Mouse (Mus musculus): ENCODE measurements around the gene Hmgcl. TPM values are rescaled to one million over a fixed set of nuclear protein-coding genes. Genes with fewer than 3 reads are reported as not detected.
A peak's percentile ranks its signal among the peaks of the same experiment; 100 is the strongest.
"Not testable (repeated sequence)": the region's sequence is repeated elsewhere in the genome, so short reads cannot be mapped to it uniquely, and the experiment has no call there.

Hmgcl gene
- polyA plus RNA-seq, 1 experiment from 2014 or later, result 64.3 TPM

DNA sequence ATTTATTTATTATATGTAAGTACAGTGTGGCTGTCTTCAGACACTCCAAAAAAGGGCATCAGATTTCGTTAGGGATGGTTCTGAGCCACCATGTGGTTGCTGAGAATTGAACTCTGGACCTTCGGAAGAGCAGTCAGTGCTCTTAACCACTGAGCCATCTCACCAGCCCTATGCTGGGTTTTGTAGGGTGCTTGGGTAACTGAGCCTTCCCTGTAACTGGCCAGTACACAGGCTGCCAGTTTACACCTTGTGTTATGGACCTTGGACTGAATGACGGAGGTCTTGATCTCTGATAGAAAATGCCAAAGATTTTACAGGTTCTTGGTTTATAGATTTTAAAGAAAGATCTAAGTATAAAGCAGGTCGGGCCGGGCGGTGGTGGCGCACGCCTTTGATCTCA, 16.0 kb upstream of the Hmgcl start:
- H3K4me3 ChIP-seq, result no peak overlapping the region
- DNase-seq (ENCODE audit: low spot score), result no peak
- H3K4me1 ChIP-seq, result peaks cover 4% of the 10 kb centered on the region
- H3K27ac ChIP-seq (replicated peaks), result no peak overlapping the region
- no peaks in the 10 kb centered on the region for H3K27me3 ChIP-seq (replicated peaks; ENCODE audit: low read depth, poor library complexity, severe bottlenecking)
- 93% methylated on average over 8 of the region's 8 CpGs for WGBS
- no peaks in the 10 kb centered on the region for H3K9me3 ChIP-seq
- peaks cover 51% of the 10 kb centered on the region for H3K36me3 ChIP-seq (replicated peaks)

GRCm38 (mm10) chr4:135931832-135932231, 14.4 kb upstream of the Hmgcl start:
- H3K27ac ChIP-seq (replicated peaks), result no peak overlapping the region
- DNase-seq (ENCODE audit: low spot score), result peak; percentile 32
- H3K9me3 ChIP-seq, result no peaks in the 10 kb centered on the region
- no peaks in the 10 kb centered on the region for H3K27me3 ChIP-seq (replicated peaks; ENCODE audit: low read depth, poor library complexity, severe bottlenecking)
- WGBS, result 68% methylated on average over 5 of the region's 5 CpGs
- peaks cover 7% of the 10 kb centered on the region for H3K4me1 ChIP-seq
- no peak overlapping the region for H3K4me3 ChIP-seq
- peaks cover 38% of the 10 kb centered on the region for H3K36me3 ChIP-seq (replicated peaks)

DNA sequence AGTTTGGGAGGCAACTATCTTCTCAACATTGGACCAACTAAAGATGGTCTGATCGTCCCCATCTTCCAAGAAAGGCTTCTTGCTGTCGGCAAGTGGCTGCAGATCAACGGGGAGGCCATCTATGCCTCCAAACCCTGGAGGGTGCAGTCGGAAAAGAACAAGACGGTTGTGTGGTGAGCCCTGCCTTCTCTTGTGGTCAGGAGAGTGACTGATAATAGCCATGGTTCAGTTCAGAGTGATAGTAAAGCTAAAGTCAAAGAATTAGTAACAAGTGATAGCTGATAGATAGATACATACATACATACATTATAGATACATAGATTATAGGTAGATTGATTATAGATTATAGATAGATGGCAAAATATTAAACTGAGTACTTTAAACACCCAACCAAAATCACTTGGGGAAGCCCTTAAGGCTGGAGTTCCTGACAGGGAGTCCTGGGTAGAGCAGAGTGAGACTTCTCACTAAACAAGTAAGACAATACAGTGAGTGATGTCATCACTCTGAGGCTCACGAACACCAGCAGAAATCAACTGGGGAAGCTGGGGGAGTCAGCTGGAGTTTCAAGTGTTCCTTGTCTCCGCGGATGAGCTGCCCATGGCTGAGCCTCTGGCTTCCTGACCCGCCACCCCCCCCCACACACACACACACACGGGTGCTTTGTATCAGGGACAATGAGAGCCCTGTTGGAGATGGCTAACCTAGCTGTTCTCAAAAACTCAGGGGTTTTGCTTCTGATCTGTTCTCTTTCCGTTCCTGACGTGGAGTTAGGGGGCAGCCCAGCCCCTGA, 11.3 kb upstream of the Hmgcl start:
- DNase-seq (ENCODE audit: low spot score), result peak; percentile 40
- H3K27me3 ChIP-seq (replicated peaks; ENCODE audit: low read depth, poor library complexity, severe bottlenecking), result no peaks in the 10 kb centered on the region
- 44% methylated on average over 12 of the region's 12 CpGs for WGBS
- H3K9me3 ChIP-seq, result no peaks in the 10 kb centered on the region
- 0 out of 2 replicates have a peak overlapping the region, but pooled peaks have one; percentile 0 for H3K4me3 ChIP-seq
- peaks cover 56% of the 10 kb centered on the region for H3K36me3 ChIP-seq (replicated peaks)
- H3K4me1 ChIP-seq, result peaks cover 7% of the 10 kb centered on the region
- peak overlapping the region; percentile 41 for H3K27ac ChIP-seq (replicated peaks)

GRCm38 (mm10) chr4:135935502-135935901, 10.7 kb upstream of the Hmgcl start:
- H3K4me3 ChIP-seq, result 0 out of 2 replicates have a peak overlapping the region, but pooled peaks have one; percentile 0
- no peak for DNase-seq (ENCODE audit: low spot score)
- WGBS, result 61% methylated on average over 5 of the region's 5 CpGs
- H3K9me3 ChIP-seq, result no peaks in the 10 kb centered on the region
- H3K27ac ChIP-seq (replicated peaks), result peak overlapping the region; percentile 41
- H3K36me3 ChIP-seq (replicated peaks), result peaks cover 58% of the 10 kb centered on the region
- H3K27me3 ChIP-seq (replicated peaks; ENCODE audit: low read depth, poor library complexity, severe bottlenecking), result no peaks in the 10 kb centered on the region
- peaks cover 7% of the 10 kb centered on the region for H3K4me1 ChIP-seq

GRCm38 (mm10) chr4:135938858-135939257, 7.4 kb upstream of the Hmgcl start:
- H3K27ac ChIP-seq (replicated peaks), result no peak overlapping the region
- no peak overlapping the region for H3K4me3 ChIP-seq
- H3K27me3 ChIP-seq (replicated peaks; ENCODE audit: low read depth, poor library complexity, severe bottlenecking), result no peaks in the 10 kb centered on the region
- peaks cover 7% of the 10 kb centered on the region for H3K4me1 ChIP-seq
- 81% methylated on average over 7 of the region's 7 CpGs for WGBS
- no peaks in the 10 kb centered on the region for H3K9me3 ChIP-seq
- no peak for DNase-seq (ENCODE audit: low spot score)
- H3K36me3 ChIP-seq (replicated peaks), result peaks cover 43% of the 10 kb centered on the region

- H3K27ac ChIP-seq (replicated peaks); H3K4me1 ChIP-seq; DNase-seq (ENCODE audit: low spot score); H3K4me3 ChIP-seq; H3K27me3 ChIP-seq (replicated peaks; ENCODE audit: low read depth, poor library complexity, severe bottlenecking); H3K9me3 ChIP-seq: not testable (repeated sequence)
- peaks cover 33% of the 10 kb centered on the region for H3K36me3 ChIP-seq (replicated peaks)
- WGBS, result 82% methylated on average over 8 of the region's 8 CpGs
Measured at GRCm38 (mm10) chr4:135941026-135941425, 5.2 kb upstream of the Hmgcl start.

DNA sequence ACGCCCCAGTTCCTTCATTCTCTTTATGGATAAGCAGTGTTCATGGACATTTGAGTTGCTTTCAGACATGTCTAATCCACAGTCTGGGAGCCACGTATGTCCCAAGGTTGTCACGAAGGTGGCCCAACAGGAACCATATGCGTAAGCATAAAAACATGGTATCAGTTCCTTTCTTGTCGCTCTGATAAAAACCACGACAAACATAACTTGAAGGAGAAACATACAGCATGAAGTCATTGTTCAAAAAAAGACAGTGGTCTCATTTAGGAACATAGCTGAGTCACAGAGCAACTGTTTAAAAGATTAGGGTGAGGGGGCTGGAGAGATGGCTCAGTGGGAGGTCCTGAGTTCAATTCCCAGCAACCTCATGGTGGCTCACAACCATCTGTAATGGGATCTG, 4.1 kb upstream of the Hmgcl start:
- Histone ChIP-seq H3K4me1 (peaks cover 14% of the 10 kb centered on the region), H3K27ac (replicated peaks) (no peak overlapping the region), H3K4me3 (no peak overlapping the region), H3K36me3 (replicated peaks) (peaks cover 28% of the 10 kb centered on the region), H3K9me3 (no peaks in the 10 kb centered on the region), H3K27me3 (replicated peaks; ENCODE audit: low read depth, poor library complexity, severe bottlenecking) (no peaks in the 10 kb centered on the region)
- WGBS, result 88% methylated on average over 6 of the region's 6 CpGs
- no peak for DNase-seq (ENCODE audit: low spot score)

- H3K27ac ChIP-seq (replicated peaks), result no peak overlapping the region
- H3K36me3 ChIP-seq (replicated peaks), result peaks cover 24% of the 10 kb centered on the region
- peaks cover 19% of the 10 kb centered on the region for H3K4me1 ChIP-seq
- 63% methylated on average over 4 of the region's 4 CpGs for WGBS
- no peaks in the 10 kb centered on the region for H3K27me3 ChIP-seq (replicated peaks; ENCODE audit: low read depth, poor library complexity, severe bottlenecking)
- no peak for DNase-seq (ENCODE audit: low spot score)
- no peak overlapping the region for H3K4me3 ChIP-seq
- H3K9me3 ChIP-seq, result no peaks in the 10 kb centered on the region
Measured at GRCm38 (mm10) chr4:135943389-135943788, 2.9 kb upstream of the Hmgcl start.

DNA sequence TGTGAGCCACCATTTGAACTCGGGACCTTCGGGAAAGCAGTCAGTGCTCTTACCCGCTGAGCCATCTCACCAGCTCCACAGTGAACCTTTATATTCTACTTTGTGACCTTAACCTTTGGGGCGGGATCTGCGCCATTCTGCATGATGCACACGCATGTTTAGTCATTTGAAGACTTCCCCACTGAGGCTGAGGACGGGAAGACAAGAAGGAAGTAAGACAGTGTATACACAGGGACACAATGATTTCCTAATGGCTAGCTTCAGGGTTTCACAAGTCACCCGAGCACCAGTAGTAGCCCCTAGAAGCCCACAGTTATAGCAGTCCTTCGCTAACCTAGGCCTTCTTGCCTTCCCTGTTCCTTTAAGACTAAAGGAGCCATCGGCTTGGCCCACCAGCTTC, 542 bp upstream of the Hmgcl start:
- 77% methylated on average over 10 of the region's 10 CpGs for WGBS
- Histone ChIP-seq H3K4me1 (peaks cover 19% of the 10 kb centered on the region), H3K9me3 (no peaks in the 10 kb centered on the region), H3K36me3 (replicated peaks) (peaks cover 13% of the 10 kb centered on the region), H3K27ac (replicated peaks) (peak overlapping the region; percentile 70; the same call in 1 of the 2 replicates), H3K4me3 (peak overlapping the region; percentile 76), H3K27me3 (replicated peaks; ENCODE audit: low read depth, poor library complexity, severe bottlenecking) (no peaks in the 10 kb centered on the region)
- no peak for DNase-seq (ENCODE audit: low spot score)

GRCm38 (mm10) chr4:135946659-135947301, 532 bp downstream of the Hmgcl start:
- H3K4me3 ChIP-seq, result peak overlapping the region; percentile 76
- no peaks in the 10 kb centered on the region for H3K27me3 ChIP-seq (replicated peaks; ENCODE audit: low read depth, poor library complexity, severe bottlenecking)
- H3K27ac ChIP-seq (replicated peaks), result peak overlapping the region; percentile 70
- peaks cover 17% of the 10 kb centered on the region for H3K36me3 ChIP-seq (replicated peaks)
- DNase-seq (ENCODE audit: low spot score), result peak; percentile 30
- peaks cover 6% of the 10 kb centered on the region; the same call in 1 of the 2 replicates for H3K9me3 ChIP-seq
- H3K4me1 ChIP-seq, result peaks cover 19% of the 10 kb centered on the region
- 2% methylated on average over 28 of the region's 28 CpGs for WGBS

- Histone ChIP-seq H3K4me1 (peaks cover 19% of the 10 kb centered on the region), H3K27me3 (replicated peaks; ENCODE audit: low read depth, poor library complexity, severe bottlenecking) (no peaks in the 10 kb centered on the region), H3K27ac (replicated peaks) (no peak overlapping the region), H3K9me3 (peaks cover 6% of the 10 kb centered on the region; the same call in 1 of the 2 replicates), H3K4me3 (no peak overlapping the region), H3K36me3 (replicated peaks) (peaks cover 31% of the 10 kb centered on the region)
- no peak for DNase-seq (ENCODE audit: low spot score)
- WGBS, result 94% methylated on average over 8 of the region's 8 CpGs
Measured at GRCm38 (mm10) chr4:135948142-135948541, 1.9 kb downstream of the Hmgcl start.

GRCm38 (mm10) chr4:135949475-135949874, 3.2 kb downstream of the Hmgcl start:
- Histone ChIP-seq H3K36me3 (replicated peaks) (peaks cover 33% of the 10 kb centered on the region), H3K27ac (replicated peaks) (no peak overlapping the region), H3K4me3 (no peak overlapping the region), H3K27me3 (replicated peaks; ENCODE audit: low read depth, poor library complexity, severe bottlenecking) (no peaks in the 10 kb centered on the region), H3K9me3 (peaks cover 6% of the 10 kb centered on the region; the same call in 1 of the 2 replicates), H3K4me1 (peaks cover 19% of the 10 kb centered on the region)
- no peak for DNase-seq (ENCODE audit: low spot score)
- WGBS, result 88% methylated on average over 10 of the region's 10 CpGs

DNA sequence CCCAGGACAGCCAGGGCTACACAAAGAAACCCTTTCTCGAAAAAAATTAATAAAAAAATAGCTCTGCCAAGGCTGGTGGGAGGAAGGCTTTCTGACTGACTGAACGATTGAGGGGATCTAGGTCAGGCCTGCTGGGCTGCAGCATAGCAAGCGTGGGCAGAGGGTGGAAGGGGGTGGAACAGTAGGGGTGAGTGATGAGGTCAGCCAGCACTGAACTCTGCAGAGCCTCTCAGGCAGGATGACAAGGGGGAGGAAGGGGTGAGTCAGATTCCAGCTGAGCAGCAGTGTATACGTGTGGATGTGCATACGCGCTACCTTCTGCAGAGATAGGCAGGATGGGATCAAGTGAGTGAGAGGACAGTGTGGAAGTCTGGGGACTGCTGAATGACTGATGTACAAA, 3.7 kb downstream of the Hmgcl start:
- Histone ChIP-seq H3K9me3 (peaks cover 6% of the 10 kb centered on the region; the same call in 1 of the 2 replicates), H3K4me3 (no peak overlapping the region), H3K4me1 (peaks cover 19% of the 10 kb centered on the region), H3K27me3 (replicated peaks; ENCODE audit: low read depth, poor library complexity, severe bottlenecking) (no peaks in the 10 kb centered on the region), H3K36me3 (replicated peaks) (peaks cover 33% of the 10 kb centered on the region), H3K27ac (replicated peaks) (no peak overlapping the region)
- DNase-seq (ENCODE audit: low spot score), result no peak
- WGBS, result 75% methylated on average over 6 of the region's 6 CpGs

Data from embryonic facial prominence, embryonic 10.5 days (tissue).